Mouse (Mus musculus) frontal cortex, adult (tissue): ENCODE measurements around the gene E2f3.

ENCODE experiments used
- ATAC-seq: cut with Nextera tagmentation; 2 replicates; pipeline ENCODE4 v1.9.2; 2017; ENCODE audit warnings: mild to moderate bottlenecking, moderate library complexity, mixed read lengths; ENCODE audit not compliant: low TSS enrichment

Gene E2f3

DNA sequence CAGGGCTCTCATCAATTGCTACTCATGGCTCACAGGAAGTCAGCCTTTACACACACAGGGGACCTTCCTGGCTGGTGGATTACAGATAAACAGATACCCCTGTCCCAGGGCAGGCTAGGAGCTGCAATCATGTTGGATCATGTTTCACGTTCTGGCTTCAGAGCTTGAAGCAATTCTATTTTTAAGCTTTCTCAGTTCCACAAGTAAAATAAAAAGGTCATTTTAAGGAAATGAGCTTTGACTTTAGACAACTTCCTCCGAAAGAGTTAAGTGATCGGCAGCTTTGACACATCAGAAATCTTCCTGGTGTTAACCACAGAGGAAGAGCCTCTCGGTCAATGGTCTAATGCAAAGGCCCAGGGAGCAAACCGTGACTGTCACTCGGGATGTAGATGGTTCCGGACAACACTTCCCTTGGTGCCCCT lies 6.7 kb downstream of the E2f3 start:
- no peak for ATAC-seq

DNA sequence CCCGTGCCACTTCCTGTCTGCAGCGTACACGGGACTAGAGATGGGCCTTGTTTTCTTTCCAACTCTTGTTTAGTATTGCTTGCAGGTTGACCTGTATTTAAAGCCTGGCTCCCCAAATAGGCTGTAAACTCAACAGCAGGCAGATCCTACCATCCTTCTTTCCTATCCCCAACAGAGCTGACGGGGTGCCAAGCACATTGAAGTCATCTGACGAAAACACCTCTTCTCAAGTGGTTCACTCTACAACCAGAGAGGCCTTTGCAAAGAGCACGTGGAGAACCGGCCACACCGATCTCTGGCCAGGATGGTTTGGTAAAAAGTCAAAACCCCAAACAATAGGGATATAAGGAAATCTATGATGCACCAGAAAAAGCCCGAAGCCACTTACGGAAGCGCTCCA lies 8.5 kb downstream of the E2f3 start:
- no peak for ATAC-seq

DNA sequence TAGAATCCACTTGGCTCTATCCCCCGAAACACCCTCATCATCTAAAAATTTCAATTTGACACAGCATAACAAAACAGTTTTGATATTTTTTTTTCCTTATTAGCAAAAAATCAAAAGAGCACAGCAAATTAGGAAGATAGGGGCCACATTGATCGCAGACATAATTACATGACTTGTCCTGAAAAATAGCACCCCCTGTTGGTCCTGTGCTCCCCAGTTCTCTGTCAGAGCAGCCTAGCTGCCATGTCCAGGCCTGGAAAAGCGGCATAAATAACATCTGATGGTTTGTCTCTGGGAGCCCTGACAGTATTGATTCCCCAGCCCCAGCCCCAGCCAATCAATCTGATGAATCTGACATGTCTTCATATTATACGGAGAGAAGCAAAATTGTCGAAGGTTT lies 11.8 kb downstream of the E2f3 start:
- ATAC-seq, result no peak

DNA sequence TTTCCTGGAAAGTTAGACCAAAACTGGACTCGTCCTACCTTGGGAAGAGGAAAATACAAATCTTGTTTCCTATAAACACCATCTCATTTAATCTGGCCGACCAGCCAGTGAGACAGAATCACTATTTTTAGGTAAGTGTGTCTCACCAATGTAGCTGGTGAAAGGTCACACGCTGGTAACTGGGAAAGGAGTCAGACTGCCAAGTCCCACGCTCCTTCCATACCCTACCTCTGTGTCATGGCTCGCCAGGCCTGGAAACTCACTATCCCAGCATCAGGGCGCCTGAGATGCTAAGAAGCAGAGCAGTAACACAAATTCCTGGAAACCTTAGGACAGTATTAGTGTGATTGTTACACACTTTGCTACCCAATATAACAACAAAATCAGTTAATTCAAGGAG lies 12.3 kb downstream of the E2f3 start:
- ATAC-seq, result no peak

DNA sequence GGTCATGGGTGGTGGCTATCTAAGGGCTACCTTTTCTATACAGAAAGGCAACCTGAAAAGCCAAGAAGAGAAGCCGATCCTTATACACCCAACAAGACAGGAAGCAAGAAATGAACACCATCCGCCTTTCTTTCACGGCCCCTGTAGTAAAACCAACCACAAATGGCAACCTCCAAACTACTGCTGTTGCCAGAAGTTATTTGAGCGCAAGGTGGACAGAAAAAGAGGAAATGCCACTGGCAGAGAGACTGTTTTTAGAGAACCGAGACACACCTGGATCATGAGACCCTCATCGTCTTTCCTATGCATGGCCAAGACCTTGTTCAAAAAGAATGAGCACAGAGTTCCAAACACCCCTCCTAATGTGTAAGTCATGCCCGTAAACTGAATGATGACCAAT lies 15.5 kb downstream of the E2f3 start:
- ATAC-seq, result no peak

DNA sequence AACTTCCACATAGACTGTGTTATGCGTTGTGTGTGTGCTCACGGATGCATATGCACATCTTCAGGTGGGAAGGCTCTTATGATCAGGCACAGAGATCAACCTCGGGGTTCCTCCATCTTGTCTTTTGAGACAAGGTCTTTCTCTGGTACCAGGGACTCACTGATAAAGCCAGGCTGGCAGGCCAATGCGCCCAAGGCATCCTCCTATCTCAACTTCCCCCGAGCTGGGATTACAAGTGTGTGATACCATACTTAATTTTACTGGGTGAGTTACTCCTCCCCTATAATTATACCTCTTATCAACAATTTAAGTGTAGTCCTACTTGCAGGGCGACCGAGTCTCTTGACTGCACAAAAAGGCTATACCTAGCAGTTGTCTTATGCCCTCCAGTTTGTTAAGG lies 17.2 kb downstream of the E2f3 start:
- ATAC-seq, result no peak

DNA sequence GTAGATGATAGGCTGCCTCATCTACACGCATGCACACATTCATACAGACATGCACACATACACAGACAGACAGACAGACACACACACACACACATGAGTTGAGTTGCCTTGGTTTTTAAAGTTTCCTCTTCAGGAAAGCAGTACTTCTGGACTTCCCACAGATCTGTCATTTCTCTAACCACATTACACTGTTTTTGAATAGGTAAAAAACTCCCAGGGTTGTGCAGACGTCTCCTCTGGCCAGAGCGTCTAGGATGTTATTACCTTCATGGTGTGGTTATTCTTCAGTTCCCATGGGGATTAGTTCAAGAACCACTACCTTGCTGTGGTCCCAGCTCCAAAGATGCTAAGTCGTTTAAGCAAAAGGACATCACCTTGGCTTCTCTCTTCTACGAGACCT lies 18.5 kb downstream of the E2f3 start:
- ATAC-seq, result no peak

DNA sequence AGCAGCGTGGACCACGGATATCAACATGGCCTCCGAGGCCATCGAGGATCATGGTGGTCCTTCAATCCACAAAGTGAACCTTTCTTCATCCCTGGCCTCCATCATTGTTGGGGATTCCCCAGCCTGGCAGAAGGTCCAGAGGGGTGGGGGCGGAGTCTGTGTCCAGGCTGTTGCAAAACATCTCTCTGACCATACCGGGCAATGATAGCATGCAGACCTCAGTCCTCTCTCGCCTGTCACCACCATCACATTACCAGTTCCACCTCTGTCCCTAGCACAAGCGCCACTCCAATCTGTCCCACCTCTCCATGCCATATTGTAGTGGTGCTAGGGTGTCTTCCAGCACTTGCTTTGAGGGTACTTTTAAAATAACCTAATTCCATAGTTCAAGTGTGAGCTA lies 18.9 kb downstream of the E2f3 start:
- no peak for ATAC-seq

DNA sequence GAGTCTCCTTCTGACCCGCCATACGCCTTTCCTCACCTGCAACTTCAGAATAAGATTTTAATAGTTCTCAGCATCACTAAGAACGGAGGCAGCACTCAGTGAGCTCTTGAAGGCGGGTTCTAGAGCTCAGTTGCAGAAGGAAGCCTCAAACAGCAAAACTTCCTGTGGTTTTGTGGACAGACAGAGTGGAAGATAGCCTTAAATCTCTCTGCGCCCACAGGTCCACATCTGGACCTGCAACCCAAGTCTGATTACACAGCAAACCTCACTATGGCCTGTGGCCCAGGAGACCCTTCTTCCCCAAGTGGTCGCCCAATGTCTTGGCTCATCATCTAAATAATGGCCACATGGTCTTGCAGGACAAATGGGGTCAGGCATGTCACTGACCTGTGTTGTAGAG lies 21.8 kb downstream of the E2f3 start:
- ATAC-seq, result no peak

DNA sequence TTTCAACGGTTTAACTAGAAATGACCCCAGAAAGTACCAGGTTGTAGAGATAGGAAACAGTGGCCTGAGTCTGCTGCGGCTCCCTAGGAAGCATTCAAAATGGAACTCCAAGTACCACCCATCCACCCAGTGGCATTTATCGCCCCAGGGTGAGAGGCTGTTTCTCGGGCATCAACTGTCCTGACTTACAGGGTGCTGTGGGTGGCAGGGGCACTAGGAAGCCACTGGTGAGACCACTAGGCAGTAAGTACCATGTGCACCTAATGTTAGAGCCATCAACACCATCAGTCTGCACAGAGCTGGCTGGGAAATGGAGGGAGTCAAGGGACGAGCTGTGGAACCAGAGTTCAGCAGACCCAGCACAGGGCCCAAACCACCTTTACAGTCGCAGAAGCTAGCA lies 25.4 kb downstream of the E2f3 start:
- no peak for ATAC-seq

DNA sequence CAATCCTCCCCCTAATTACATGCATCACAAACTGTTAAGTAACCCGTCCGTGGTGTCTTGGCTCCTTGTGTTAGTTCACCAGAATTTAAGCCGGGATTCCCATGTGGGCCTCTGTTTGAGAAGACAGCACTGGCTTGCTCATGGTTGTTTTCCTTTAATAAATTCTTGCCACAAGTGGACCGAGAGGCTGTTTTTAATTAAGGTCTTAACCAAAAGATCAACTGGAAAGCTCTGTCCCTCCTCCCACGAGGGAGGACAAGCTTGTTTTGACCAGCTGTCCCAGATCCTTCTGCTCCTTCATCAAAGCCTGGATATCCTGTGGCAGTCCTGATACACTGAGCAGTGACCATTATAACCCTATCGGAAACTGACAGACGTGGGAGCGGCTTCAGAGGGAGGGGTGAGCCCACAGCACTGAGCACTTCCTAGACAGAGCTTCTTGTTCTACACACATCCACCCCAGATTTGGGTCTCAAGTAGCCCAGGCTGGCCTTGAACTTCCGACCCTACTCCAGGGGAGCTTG lies 28.1 kb downstream of the E2f3 start:
- no peak for ATAC-seq

DNA sequence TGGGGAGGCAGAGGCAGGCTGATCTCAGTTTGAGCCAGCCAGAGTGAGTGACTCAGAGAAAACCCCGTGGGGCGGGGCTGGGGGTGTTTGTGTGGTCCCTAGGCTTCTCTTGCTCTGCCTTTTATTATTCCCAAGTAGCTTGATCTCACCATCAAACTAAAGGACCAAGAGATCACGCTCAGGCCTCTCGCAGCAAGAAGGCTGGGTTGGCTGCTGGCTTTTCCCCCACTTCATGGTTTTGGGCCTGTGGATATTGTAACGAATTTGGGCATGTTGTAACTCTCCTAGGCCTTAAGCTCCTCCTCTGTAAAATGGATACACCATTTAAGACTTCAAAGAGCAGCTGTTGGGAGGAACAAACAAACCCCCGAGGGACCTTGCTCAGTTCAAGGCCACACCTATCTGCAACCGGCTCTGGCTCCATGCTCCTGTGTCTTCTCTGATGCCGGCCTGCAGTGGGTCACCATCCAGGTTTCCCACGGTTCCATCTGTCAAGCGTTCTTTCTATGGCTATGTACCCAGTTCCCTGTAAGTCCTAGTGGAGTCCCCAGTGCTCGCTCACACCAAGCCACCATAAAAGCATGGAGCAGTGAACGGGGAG lies 28.9 kb downstream of the E2f3 start:
- ATAC-seq, result no peak

DNA sequence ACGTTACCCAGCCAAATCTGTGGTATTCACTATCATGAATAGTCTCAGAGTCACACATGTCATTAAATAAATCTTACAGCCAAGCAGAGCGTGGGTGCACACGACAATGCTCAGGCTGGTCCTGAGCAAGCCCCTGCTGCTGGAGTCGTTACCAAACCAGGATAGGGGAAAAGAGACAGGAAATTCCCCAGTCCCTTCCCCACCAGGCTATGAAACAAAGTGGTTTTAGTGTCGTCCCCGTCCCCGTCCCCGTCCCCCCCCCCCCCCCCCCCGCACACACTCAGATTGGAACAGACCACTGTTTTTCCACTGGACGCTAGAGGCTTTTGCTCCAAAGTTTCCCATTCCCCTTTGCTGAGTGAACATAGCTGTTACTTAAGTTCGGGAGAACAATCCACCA lies 30.6 kb downstream of the E2f3 start:
- ATAC-seq, result no peak

DNA sequence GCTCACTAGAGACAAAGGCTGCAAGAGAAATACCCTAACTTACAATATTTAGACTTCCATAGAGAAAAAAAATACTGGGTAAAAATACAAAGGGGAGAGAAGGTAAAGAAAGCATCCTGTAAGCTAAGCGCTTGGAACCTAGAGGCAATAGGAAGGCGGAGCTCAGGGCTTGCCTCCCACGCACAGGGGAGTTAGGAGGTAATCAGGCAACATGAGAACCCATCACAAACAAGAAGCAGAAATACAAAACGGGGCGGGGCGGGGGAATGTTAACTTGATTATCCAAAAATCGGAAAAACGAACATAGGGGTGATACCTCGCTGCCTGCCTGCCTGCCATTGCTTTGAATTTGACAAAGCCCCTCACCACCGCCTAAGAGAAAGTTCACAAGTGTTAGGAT lies 31.1 kb downstream of the E2f3 start:
- ATAC-seq, result no peak

DNA sequence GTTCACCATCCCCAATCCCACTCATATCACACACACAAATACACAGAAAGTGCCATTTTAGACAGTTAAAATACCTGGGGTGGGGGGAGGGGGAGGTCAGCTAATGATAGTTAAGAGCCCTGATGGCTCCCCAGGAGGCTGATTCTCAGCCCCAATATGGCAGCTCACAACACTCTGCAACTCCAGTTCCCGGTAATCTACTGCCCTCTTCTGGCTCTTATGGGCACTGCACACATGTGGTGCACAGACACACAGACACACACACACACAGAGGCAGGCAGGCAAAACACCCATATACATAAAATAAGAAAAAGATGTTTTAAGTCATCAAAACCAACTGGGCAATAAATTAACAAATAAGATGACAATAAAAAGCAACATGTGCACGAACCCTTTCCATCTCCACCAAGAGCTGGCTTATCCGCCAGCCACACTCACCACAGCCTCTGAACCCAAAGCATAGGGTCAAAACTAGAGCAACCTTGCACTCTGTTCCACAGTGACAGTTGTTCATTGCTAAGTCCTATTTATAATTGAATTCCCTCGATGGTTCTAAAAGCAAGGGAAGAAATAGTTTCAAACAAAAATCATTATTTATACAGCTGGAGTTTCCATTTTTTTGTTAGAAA lies 32.3 kb downstream of the E2f3 start:
- no peak for ATAC-seq

DNA sequence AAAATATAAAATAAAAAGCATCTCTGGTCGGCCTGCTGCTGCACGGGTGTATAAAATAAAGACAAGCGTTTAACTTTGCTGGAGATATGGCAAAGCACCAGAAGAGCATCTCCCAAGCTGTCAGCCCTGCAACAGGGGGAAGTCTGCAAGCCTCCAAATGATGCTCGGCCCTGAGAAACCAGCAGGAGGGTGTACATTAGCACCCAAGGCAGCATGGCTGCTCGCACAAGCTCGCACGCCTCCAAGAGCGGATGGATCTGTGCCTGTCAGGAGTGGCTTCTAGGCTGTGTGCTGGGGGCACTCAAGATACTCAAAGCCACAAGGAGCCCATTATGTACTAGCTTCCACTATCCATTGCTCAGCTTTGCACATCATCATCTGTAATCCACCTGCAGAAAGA lies 39.8 kb downstream of the E2f3 start:
- ATAC-seq, result peak; percentile 81

DNA sequence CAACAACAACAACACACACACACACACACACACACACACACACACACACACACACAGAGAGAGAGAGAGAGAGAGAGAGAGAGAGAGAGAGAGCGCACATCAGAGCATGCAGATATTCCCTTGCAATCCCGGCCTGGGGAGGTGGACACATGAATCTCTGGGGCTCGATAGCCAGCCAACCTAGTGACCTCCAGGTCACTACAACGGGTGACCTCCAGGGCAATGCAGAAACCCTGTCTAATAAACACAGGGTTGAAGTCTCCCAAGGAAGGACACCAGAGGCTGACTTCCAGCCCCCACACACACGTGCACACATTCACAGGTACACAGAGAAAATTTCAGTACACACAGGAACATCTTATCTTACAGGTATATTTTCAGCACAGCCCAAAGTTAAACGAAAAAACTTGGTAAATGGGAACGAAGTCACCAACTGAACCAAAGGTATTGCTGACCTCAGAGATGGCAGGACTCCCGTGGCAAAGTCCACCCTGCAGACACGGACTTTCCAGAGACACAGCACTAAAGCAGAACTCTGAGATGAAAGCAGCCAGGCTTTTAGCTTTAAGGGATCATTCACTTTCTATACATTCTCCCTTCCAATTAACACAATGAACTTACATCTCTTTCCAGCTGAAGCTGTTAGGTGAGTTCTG lies 40.8 kb downstream of the E2f3 start:
- ATAC-seq, result no peak

DNA sequence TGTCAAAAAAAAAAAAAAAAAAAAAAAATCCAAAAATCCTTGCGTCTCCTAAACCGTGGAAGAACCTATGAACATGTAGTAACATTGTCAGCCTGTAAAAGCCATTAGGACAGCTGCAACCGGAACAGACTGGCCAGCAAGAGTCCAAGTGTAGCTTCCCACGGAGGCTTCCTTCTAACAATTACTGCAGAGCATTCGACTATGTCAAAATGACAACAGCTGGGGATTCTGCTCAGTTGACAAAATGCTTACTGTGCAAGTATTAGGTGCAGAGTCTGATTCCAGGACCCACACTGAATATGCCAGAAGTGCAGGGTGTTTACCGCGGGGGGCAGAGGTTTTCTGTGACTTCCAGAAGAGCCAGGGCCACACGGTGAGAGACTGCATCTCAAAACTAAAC lies 41.4 kb downstream of the E2f3 start:
- peak; percentile 12; the same call in 1 of the 2 replicates for ATAC-seq

DNA sequence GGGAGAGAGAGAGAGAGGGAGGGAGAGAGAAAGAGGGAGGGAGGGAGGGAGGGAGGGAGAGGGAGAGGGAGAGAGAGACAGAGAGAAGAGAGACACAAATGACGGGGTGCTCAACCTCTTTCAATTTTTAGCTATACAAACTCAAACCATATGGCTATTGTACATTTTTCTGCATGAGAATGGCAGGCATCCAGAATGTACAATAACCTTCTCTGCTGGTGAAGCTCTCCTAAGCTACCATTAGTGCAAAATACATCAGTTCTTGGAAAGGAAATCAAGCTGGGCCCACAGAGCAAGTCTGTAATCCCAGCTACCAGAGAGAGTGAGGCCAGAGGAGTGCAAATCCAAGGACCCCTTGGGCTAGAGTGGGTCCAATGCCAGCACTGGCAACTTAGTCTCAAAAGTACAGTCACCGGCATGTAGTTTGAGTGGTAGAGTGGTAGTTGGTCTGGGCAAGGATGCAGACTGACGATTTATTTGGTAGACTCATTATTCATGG lies 42.3 kb downstream of the E2f3 start:
- peak; percentile 48 for ATAC-seq

DNA sequence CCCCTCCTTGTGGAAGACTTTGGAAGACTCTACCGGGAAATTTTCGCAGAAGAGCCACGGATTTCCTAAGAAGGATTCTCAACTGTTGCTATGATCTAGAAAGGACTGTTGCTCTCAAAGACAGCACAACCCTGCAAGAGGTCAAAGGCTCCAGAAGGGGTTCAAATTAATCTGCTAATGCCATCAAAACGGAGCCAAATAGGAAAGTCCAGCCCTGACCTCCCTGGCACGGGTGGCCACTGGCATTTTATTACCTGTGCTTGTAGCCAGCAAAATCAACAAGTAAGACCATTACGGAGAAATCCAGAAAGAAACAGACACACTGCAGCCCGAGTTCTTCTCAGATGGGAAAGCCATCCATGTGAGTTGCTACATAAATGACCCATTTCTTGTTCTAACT lies 45.8 kb downstream of the E2f3 start:
- ATAC-seq, result no peak

DNA sequence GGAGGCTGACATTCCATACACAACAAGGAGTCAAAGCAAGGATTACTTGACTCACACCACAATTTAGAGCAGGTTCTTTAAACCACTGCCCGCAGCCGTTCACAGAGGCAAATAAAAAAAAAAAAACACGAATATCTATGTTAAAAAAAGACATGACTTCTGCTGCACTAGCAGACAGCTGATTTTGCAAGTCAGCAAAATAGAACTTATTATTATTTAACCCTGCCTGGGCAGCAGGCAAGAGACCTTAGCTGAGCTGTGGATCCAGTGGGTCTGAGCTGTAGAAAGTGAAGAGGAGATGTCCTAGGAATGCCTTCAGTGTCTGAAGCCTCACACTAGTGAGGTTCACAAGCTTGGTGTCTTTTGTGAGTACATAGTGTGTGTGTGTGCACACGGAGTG lies 46.5 kb downstream of the E2f3 start:
- no peak for ATAC-seq

DNA sequence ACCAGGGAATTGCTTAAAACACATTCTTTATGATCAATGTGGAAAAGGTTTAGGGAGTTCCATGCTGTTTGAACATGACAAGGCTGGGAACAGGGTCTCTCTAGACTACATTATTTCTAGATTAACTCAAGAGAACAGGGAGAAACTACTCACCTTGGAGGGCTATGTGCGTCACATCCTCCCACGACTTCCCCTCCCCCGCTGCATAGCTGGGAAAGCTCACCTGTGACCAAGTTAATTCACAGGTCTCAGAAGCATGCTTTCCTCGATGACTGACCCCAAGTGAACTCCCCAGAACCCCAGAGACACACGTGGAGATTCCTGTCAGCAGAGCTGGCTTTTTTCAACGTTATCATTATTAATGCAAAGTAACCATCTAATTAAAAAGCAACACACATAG lies 47.1 kb downstream of the E2f3 start:
- no peak for ATAC-seq

DNA sequence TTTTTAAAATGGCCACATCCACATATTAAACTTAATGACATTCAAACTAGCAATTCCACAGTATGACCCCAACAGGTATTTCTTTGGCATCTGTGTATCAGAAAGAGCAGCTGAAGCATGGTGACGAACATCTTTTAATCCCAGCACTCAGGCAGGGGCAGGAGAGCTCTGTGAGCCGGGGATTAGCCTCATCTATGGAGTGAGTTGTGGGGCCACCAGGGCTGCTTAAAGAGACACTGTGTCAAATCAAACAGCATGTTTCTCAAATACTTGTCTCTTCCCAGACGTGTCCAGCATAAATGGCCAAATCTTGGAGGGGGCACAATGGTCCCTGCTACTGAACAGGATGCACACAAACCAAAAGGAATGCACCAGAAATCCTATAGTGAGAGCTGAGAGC lies 59.7 kb downstream of the E2f3 start:
- no peak for ATAC-seq
